Mouse (Mus musculus): ENCODE data around the gene Mapkbp1.

Mapkbp1 gene

GRCm38 (mm10) chr2:120054771-120055552 is 82.5 kb downstream of the Mapkbp1 start:
- DNase-seq (ENCODE audit: low spot score) = peak; percentile 31

DNA sequence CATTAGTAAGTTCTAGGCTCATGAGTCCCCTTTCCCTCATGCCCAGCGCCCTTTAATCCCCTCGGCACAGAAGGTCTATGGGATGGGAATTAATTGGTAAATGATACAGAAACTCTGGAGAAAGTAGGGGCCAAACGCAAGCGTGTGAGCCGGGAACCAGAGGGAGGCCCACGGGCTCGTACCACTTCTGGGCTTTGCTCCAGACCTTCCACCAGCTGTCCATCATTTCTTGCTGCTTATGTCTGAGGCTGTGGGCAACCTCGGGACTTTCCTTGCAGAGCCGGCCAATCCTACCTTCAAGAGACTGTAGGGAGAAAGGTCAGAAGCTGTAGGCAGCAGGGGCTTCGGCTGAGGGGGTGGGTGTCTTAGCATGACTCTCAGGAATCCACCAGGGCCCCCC is 83.4 kb downstream of the Mapkbp1 start:
- no peak for DNase-seq (ENCODE audit: low spot score)

DNA sequence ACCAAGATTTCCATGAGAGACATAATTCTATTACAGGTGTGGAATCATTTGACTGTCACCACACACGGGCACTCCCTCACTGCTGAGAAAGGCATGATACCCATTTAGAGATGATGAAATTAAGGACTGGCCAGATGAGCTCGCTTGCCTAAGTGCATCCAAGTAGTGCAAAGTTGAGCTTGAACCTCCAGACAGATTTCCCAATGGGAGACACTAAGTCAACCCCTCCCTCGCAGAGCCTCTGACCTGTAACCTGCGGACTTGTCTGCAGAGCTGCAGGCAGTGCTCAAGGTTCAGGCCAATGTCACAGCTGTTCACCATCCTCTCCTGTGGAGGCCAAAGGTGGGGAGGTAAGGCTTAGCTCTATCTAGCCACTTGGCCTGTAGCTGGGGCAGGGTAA is 86.3 kb downstream of the Mapkbp1 start:
- no peak for DNase-seq (ENCODE audit: low spot score)

GRCm38 (mm10) chr2:120059466-120059865 is 87.0 kb downstream of the Mapkbp1 start:
- DNase-seq (ENCODE audit: low spot score) = no peak

- DNase-seq (ENCODE audit: low spot score) = peak; percentile 80
These were observed 87.7 kb downstream of the Mapkbp1 start for GRCm38 (mm10) chr2:120060190-120060589.

GRCm38 (mm10) chr2:120060651-120061050 is 88.2 kb downstream of the Mapkbp1 start:
- DNase-seq (ENCODE audit: low spot score) = no peak

DNA sequence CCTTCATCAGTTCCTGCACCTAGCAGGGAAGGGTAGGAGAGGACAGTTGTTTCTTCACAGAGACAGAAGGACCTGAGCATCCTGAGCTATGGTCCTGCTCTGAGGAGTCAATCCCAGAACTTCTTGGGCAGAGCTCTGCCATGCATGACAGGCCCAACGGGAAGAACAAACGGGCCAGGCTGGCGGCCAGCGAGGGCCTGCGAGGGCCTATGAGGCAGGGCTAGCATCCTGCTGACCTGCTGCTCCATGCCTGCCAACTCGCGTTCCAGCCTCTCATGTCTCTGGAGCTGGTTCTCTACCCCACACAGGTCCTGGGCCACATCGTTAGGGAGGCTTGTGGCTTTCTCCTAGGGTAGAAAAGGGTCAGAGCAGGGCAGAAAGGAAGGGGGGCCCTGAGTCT is 89.7 kb downstream of the Mapkbp1 start:
- DNase-seq (ENCODE audit: low spot score) = no peak

- no peak for DNase-seq (ENCODE audit: low spot score)
These were observed 92.1 kb downstream of the Mapkbp1 start for GRCm38 (mm10) chr2:120064639-120065038.

GRCm38 (mm10) chr2:120065243-120065642 is 92.7 kb downstream of the Mapkbp1 start:
- DNase-seq (ENCODE audit: low spot score) = no peak

GRCm38 (mm10) chr2:120066224-120066623 is 93.7 kb downstream of the Mapkbp1 start:
- DNase-seq (ENCODE audit: low spot score) = peak; percentile 38

- DNase-seq (ENCODE audit: low spot score) = peak; percentile 43
These were observed 96.3 kb downstream of the Mapkbp1 start for GRCm38 (mm10) chr2:120068555-120069465.

DNA sequence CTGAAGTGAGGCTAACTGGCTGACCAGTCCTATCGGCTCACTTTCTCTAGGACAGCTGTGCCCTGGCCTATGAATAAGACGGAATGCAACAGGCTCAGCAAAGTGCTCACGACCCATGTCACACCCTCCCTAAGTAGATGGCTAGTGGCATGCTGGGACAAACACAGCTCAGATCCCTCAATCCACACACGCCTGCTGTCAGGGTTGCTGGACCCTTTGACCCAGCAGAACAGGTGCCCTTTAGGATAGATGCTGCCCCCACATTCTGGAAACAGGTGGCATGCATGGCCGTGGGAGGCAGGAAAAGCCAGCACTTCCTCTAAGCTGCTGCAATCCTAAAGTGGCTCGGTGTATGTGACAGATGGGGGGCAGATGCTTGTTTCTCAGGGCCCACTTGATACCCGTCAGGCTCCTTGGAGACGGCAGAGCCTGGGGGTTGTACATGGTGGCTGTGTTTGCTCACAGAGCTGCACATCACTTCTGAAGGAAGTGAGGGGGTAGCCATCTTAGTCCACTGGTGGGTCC is 97.0 kb downstream of the Mapkbp1 start:
- no peak for DNase-seq (ENCODE audit: low spot score)

- DNase-seq (ENCODE audit: low spot score) = no peak
These were observed 101.6 kb downstream of the Mapkbp1 start for GRCm38 (mm10) chr2:120074096-120074495.

GRCm38 (mm10) chr2:120076076-120076705 is 103.7 kb downstream of the Mapkbp1 start:
- peak; percentile 72 for DNase-seq (ENCODE audit: low spot score)

Data from urinary bladder, postnatal 14 days (tissue).